Mouse (Mus musculus): ENCODE data around the gene Tbcc. TPM values are rescaled to one million over a fixed set of nuclear protein-coding genes. Genes with fewer than 3 reads are reported as not detected.
"Not testable (repeated sequence)": the region's sequence is repeated elsewhere in the genome, so short reads cannot be mapped to it uniquely, and the experiment has no call there.

Tbcc gene
- 1 to 10 TPM; 7.1 to 8.5 TPM for total RNA-seq (2021)
- long read RNA-seq, experiment 1, transcript Tbcc-201 (1 exons, 1,164 nt): major isoform, 33 of 33 reads
- long read RNA-seq, experiment 1, partial matches to known transcripts: 0 of 33 reads
- long read RNA-seq, experiment 1, other reads (novel, unspliced or antisense): 0 of 33 reads
- long read RNA-seq, experiment 2, transcript Tbcc-201 (1 exons, 1,164 nt): major isoform, 51 of 51 reads
- long read RNA-seq, experiment 2, partial matches to known transcripts: 0 of 51 reads
- long read RNA-seq, experiment 2, other reads (novel, unspliced or antisense): 0 of 51 reads

DNA sequence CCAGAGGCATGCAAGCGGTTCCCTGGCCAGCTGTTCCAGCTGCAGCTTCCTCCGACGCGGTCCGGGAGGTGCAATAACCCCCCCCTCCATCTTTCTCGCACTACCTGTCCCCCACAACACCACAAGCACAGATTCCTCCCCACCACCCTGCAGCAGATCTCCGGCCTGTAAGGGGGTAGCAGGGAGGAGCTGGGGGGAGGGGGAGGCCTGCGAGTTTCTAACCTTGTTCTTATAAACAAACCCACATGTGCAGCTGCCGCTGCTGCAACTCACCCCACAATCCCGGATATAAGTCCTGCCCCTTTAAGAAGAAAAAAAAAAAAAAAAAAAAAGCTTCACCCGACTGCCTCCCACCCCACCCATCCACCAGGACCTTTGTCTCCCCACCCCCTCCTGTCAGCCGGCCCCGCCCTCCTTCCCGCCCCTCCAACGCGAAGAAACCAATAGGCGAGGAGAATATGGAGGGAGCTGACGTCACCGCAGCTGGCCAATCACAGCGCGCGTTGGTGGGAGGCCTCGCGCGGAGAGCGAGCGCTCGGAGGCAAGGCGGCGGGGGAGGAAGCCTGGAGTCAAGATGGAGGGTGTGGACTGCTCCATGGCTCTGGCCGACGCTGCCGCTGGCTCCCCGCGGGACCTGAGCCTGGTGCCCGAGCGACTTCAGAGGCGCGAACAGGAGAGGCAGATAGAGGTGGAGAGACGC is at the start of gene Tbcc:
Gene Tbcc, plus strand, starts transcription at position 569 of the 700 bp plus-strand sequence.
- DNase-seq: peak; percentile 97

- DNase-seq: no peak
Observed at GRCm38 (mm10) chr17:46843022-46843421, 47.5 kb upstream of the Tbcc start.

DNA sequence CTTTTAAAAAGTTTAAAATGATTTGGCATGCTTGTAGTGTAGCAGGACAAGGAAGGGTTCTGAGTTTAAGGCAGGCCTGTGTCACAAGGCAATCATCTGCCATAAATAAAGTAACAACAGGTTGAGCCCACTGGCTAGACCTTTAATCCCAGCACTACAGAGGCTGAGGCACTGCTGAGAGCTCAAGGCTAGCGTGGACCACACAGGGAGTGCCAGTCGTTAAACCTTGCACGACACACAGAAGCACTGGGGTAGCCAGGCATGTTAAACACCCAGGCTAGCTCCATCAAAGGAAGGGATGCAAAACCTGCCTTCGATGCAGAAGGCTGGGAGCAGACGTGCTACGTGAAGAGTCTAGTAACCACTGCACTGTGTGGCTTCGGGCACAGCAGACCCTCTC is 46.8 kb upstream of the Tbcc start:
- DNase-seq: no peak

DNA sequence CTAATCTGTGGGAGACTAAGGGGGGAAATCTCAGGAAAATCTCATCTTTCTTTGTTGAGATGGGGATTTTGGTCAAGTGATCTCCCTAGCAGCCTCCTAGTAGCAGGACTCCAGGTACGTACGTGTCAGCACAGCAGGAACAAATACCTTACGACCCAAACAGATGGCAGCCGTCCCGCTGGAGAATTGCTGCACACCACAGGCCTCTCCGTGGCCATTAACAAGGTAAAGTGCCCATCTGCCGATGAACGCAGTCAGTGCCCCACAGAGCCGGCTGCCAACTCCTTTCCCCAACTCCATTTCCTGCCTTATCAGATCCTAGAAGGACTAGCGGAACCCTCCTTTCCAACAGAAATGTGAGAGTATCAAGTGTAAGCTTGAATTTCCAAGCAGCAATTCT is 45.7 kb upstream of the Tbcc start:
- no peak for DNase-seq

- no peak for DNase-seq
Observed at GRCm38 (mm10) chr17:46845262-46845661, 45.2 kb upstream of the Tbcc start.

DNA sequence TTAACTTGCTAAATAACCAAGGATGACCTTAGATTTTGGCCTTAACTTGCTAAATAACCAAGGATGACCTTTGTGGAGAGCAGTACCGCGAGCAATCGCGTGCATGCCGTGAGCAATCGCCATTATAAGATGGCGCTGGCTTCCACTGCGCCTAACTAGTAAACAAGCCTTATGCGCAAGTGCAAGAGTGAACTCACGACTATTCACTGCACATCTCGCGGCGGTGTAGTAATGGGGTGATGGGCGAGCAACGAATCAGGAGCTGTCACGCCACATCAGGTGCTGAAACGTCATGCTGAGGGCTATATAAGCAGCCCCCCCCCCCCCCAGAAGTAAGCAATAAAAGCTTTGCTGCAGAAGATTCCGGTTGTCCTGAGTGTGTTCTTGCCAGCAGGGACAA is 43.9 kb upstream of the Tbcc start:
- not testable (repeated sequence) for DNase-seq

DNA sequence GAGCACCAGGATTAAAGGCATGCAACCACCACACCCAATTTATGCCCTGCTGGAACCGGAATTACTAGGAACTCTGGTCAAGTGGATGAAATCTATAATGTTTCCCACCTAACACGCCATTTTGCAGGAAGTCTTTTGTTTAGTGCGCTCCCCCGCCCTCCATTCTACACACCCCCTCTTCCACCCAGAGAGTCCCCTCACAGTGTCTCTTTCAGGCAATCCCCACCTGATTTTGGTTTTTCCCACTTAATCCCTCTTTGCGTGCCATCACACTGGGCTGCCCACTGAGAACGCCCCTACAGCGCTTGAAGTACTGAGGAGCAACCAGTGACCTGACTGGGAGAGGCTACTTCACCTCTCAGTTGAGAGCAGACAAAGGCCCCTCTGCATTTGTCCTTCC is 43.3 kb upstream of the Tbcc start:
- DNase-seq: no peak

DNA sequence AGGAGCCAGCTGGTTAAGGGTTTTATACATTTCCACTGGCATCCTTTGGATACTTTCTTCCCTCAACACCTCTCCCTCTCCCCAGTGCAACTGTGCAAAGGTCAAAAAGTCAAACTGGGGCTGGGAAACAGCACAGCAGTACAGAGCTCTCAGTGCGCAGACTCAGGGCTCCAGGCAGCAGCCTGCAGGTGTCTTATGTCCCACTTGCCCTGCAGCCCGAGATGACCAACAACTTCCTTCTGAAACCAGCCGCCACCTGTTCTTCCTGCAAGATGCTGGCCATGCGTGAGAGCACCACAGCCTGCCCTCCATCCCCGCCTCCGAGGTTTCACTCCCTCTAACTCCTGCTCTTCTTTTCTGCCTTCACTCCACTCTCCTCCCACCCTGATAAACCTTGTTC is 37.8 kb upstream of the Tbcc start:
- DNase-seq: no peak

DNA sequence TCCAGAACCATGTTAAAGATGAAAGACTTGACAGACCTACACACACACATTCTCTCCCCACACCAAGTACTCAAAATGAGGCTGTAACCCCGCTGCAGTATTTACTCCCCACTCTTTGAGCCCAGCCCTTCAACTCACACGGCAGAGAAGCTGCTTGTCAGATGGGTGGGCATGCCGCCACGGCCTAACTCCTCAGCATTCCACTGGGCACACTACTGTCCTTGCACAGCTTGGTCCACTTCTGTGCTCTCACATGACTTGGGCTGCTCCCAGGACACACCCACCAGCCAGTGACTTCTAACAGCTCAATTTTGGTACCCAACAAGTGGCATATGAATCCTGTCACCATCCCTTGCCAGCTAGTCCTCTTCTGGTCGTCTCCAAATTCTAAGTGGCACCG is 37.2 kb upstream of the Tbcc start:
- DNase-seq: peak; percentile 68

DNA sequence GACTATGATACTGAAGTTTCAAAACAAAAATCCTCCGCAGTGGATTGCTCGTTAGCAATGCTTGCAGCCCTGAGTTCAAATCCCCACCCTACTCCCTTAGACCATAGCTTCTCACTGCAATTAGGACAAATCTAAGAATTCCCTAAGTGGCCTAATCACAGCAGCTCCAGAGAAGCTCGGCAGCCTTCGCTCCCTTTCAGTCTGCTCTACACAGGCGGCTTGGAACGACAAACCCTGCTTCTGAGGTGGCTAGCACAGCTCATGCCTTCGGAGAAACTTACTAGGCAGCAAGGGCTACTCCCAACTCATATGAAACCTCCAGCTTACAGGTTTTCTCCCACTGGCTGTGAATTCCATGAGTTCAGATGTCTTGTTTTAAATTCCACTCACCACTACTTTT is 36.4 kb upstream of the Tbcc start:
- no peak for DNase-seq

GRCm38 (mm10) chr17:46854640-46855110 is 35.8 kb upstream of the Tbcc start:
- no peak for DNase-seq

DNA sequence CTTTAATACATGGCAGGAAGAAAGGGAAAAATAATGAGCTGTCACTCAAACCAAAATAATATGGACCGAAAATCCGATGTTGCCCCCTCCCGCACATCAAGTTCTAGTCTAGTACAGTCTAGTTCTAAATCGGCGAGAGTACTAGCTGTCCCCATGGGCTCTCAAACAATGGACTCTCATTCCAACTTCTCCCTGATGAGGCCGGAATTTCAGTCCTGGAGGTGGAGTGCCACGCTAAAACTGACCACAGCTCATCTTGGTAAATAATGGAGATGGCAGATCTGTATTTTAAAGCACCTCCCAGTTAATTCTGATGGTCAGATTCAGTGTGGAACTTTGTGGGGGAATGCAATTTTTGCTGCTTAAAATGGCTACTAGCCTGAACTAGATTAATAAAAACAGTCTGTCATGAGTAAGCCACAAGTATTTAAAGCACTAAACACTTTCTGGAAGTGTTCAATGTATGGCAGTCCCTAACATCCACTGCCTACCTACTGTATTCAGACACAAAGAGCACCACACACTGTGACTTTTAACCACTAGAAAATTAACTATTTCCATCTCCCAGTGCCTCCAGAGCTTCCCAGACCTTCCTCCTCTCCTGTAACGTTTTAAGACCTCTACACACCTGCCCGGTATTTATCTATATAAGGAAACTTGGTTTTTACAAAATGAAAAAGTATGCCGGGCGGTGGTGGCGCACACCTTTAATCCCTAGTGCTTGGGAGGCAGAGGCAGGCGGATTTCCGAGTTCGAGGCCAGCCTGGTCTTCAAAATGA is 35.0 kb upstream of the Tbcc start:
- no peak for DNase-seq

DNA sequence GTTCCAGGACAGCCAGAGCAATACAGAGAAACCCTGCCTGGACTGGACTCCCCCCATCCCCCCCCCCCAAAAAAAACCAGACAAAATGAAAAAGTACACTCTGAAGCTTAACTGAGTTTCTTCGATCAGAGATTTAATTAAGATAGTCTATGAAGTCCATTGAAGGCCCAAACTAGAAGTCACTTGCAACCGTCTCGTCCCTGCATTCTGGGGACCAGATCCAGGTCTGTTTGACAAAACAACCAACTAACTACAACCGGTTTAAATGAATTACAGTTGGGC is 34.4 kb upstream of the Tbcc start:
- DNase-seq: no peak

- peak; percentile 81 for DNase-seq
Observed at GRCm38 (mm10) chr17:46856471-46857360, 33.8 kb upstream of the Tbcc start.

- peak; percentile 88 for DNase-seq
Observed at GRCm38 (mm10) chr17:46857361-46857902, 33.1 kb upstream of the Tbcc start.

GRCm38 (mm10) chr17:46857903-46858748 is 32.4 kb upstream of the Tbcc start, which contains the start of gene Bicral:
TSS of gene Bicral (minus strand) at chr17:46858482.
- DNase-seq: peak; percentile 56

GRCm38 (mm10) chr17:46858749-46859444 is 31.6 kb upstream of the Tbcc start:
- no peak for DNase-seq

- DNase-seq: no peak
Observed at GRCm38 (mm10) chr17:46860120-46860519, 30.4 kb upstream of the Tbcc start.

GRCm38 (mm10) chr17:46864566-46865195 is 25.8 kb upstream of the Tbcc start:
- no peak for DNase-seq

DNA sequence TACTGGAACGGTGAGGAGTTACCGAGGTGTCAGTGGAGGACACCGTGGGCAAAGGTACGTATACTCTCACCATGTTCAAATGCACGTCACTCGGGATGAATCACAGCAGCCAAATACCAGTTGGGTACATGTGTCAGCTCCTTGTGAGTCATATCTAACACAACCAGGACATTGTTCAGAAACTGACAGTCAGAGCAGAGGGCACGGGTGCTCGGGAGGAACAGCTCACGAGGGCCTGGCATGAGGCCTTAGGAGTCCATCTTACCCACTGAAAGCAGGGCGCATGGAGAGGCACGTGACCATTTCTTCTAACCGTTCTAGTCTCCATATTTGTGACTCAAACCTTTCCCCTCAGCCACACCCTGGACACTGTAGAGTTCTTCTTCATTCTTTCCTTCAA is 23.6 kb upstream of the Tbcc start:
- no peak for DNase-seq
